Mouse (Mus musculus): ENCODE data around the gene Leprot.

DNA sequence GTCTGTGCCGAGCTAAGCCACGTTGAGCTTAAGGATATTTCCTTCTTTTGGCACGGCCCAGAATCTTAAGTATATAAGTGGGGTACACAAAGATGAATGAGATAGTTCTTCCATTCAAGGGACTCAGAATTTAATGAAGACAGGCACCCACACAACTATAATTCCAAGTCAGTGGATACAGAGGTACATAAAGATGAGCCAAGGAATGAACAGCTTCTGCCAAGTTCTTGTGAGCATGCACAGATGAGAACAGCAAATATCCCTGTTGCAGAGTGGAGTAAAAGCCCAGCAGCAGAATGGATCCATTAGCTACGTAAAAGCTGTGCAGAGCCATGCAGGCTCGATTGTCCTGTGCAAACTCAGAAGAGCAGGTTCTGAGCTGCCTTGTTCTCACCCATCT lies 22.2 kb upstream of the Leprot start:
- TF ChIP-seq CTCF (IDR thresholded peaks at IDR 0.05; ENCODE audit: borderline replicate concordance, insufficient read depth, low read depth, low read length) (no peak), POLR2A (IDR thresholded peaks at IDR 0.05; ENCODE audit: borderline replicate concordance, insufficient read depth, low read length) (no peak)
